Mouse (Mus musculus) kidney, adult 2 months (tissue): Measurements from ENCODE around the gene Mfsd4b1.

Source experiments
- CTCF ChIP-seq: fragments of 200-500 bp; conservative IDR thresholded peaks from 2 replicates; pipeline ENCODE4 v1.5.1; 2011; ENCODE audit warnings: low read depth, mild to moderate bottlenecking, control low read depth, low read length, moderate library complexity, mixed read lengths; ENCODE audit not compliant: insufficient read depth, insufficient read length
- POLR2A ChIP-seq: fragments of 200-500 bp; IDR thresholded peaks from one replicate; pipeline ENCODE4 v1.6.1; 2011; ENCODE audit warnings: low read depth, low read length, control low read depth

DNA sequence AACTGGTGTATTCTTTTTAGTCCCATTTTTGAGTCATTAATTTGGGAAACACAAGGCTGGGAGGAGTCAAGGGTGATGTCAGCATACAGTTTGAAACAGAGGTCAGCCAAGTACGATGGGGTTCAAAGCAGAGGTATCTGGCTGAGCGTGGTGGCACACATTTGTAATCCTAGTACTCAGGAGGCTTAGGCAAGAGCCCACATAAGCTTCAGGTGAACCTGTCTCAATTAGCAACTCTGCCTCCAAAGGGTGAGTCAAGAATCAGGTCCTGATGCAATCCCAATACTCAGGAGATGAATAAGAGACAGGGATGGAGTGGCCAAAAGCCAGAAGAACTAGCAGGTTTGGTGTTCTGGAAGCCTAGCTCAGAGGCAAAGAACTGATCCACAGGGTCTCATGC lies 7.8 kb upstream of the Mfsd4b1 start:
- TF ChIP-seq POLR2A: no peak
- no peak for TF ChIP-seq CTCF
